Mouse (Mus musculus) intestine, postnatal 0 days (tissue): ENCODE data around the gene Dock10. TPM values are rescaled to one million over a fixed set of nuclear protein-coding genes. Genes with fewer than 3 reads are reported as not detected.

Experiments used
- ATAC-seq: fragments of 200-750 bp; cut with Nextera tagmentation; 2 replicates; pipeline ENCODE4 v1.8.0; 2017; ENCODE audit warnings: mild to moderate bottlenecking, moderate TSS enrichment, moderate library complexity
- H3K27ac ChIP-seq: fragments of 300-500 bp; sonication (generic); 2 replicates; pipeline ENCODE4 v1.5.1; 2014; ENCODE audit warnings: mild to moderate bottlenecking, low read depth, low read length, moderate library complexity
- H3K27me3 ChIP-seq: fragments of 300-500 bp; sonication (generic); replicated peaks from 2 replicates; pipeline ENCODE4 v1.6.1; 2014; ENCODE audit warnings: low read length, mixed read lengths; ENCODE audit not compliant: control insufficient read depth, insufficient read depth
- H3K36me3 ChIP-seq: fragments of 300-500 bp; sonication (generic); 2 replicates; pipeline ENCODE4 v1.6.1; 2014; ENCODE audit warnings: mild to moderate bottlenecking, moderate library complexity; ENCODE audit not compliant: control insufficient read depth, insufficient read depth
- H3K4me1 ChIP-seq: fragments of 300-500 bp; sonication (generic); replicated peaks from 2 replicates; pipeline ENCODE4 v1.6.1; 2014; ENCODE audit warnings: antibody characterized with exemption, low read length, mixed read lengths; ENCODE audit not compliant: control insufficient read depth, insufficient read depth
- H3K4me2 ChIP-seq: fragments of 300-500 bp; sonication (generic); replicated peaks from 2 replicates; pipeline ENCODE4 v1.6.1; 2014; ENCODE audit warnings: low read depth, mild to moderate bottlenecking, moderate library complexity
- H3K4me3 ChIP-seq: fragments of 300-500 bp; sonication (generic); 2 replicates; pipeline ENCODE4 v1.5.1; 2014; ENCODE audit warnings: low read depth, low read length
- H3K9ac ChIP-seq: fragments of 300-500 bp; sonication (generic); 2 replicates; pipeline ENCODE4 v1.6.1; 2014; ENCODE audit warnings: mild to moderate bottlenecking, low read depth, low read length
- H3K9me3 ChIP-seq: fragments of 300-500 bp; sonication (generic); 2 replicates; pipeline ENCODE4 v1.6.1; 2016; ENCODE audit warnings: mixed run types; ENCODE audit not compliant: control insufficient read depth
- CTCF ChIP-seq: sonication (generic); IDR thresholded peaks from 2 replicates; pipeline ENCODE4 v1.5.1; 2016; ENCODE audit warnings: low read depth, mild to moderate bottlenecking, control low read depth, antibody characterized with exemption, moderate library complexity
- WGBS: fragments of 180-500 bp; shearing (Covaris S2); extraction: QIAGEN DNeasy Blood & Tissue Kit; methylation state at CpG from one replicate; pipeline ENCODE4 v1.1.7; 2014; 5-methylcytosine and 5-hydroxymethylcytosine counted together
- polyA plus RNA-seq: library from polyadenylated mRNA; unstranded; fragments of >200 nt; fragmentation: Nextera tagmentation; extraction: Ambion mirVana; gene quantifications from 2 replicates; pipeline ENCODE4 v1.2.1, GENCODE M21; 2015

The Dock10 gene
- polyA plus RNA-seq, 1 experiment from 2014 or later, result 2.1 TPM

DNA sequence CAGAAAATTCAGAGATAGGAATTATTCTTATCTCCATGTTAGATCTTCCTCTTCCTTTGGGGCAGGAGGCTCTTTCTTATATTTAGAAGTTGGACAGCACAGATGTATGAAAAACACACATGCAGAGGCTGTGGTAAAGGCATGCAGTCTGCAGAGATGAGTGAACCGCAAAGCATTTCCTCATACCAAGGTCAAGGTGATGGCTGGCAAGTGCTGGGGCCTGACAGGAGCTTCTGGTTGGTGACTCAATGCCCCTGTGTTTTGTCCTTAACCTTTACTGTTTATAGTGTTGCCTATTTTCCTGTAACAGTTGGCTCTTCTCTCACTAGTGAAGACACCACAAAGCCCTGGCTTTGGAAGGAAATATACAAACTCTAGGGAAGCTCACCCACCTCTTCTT lies 201.9 kb downstream of the Dock10 start:
- no peak for ATAC-seq
- Histone ChIP-seq H3K27ac (no peak overlapping the region), H3K4me3 (no peak overlapping the region), H3K9me3 (no peaks in the 10 kb centered on the region), H3K36me3 (no peaks in the 10 kb centered on the region), H3K4me2 (no peak overlapping the region), H3K9ac (no peak overlapping the region), H3K4me1 (no peaks in the 10 kb centered on the region), H3K27me3 (no peaks in the 10 kb centered on the region)
- TF ChIP-seq CTCF, result no peak
- WGBS, result 94% methylated on average over 1 of the region's 1 CpGs

DNA sequence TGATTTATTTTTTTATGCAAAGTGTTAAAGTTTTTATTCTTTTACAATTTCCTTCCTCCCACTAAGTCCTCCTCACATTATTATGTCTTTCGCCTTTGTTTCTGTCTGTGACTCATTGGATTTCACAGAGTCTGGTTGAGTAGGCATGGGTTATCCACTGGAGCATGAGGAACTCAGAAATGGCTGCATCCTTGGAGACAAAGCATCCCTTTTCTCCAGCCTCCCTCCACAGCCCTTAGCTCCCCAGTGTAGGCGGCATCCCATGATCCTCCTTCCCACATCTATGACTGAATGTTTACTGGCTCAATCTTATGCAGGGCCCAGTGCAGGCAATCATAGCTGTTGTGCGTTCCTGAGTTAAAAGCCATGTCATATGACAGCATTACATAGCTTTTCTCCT lies 216.8 kb downstream of the Dock10 start:
- Histone ChIP-seq H3K4me1 (no peaks in the 10 kb centered on the region), H3K27me3 (no peaks in the 10 kb centered on the region), H3K4me3 (no peak overlapping the region), H3K9me3 (no peaks in the 10 kb centered on the region), H3K9ac (no peak overlapping the region), H3K4me2 (no peak overlapping the region), H3K36me3 (no peaks in the 10 kb centered on the region), H3K27ac (no peak overlapping the region)
- no peak for TF ChIP-seq CTCF
- ATAC-seq, result no peak
- WGBS, result 87% methylated on average over 3 of the region's 3 CpGs

DNA sequence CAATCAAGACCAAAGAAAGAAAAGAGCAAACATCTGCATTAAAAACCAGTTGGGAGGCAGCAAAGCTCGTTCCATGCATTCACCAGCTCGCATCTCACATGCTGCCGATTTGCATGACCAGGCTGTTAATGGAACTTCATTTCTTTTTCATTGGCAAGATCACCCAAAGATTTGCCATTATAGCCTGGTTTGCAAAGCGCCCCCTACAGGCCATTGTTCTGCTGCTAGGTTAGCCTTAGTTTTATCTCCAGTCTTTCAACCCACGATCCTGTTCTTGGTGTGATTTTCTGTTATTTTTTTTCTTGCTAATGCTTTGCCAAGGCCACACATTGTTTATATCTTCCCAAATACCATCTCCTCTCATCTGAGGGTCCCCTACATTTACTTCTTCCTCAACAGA lies 236.1 kb downstream of the Dock10 start:
- 67% methylated on average over 5 of the region's 5 CpGs for WGBS
- Histone ChIP-seq H3K4me3 (no peak overlapping the region), H3K9me3 (no peaks in the 10 kb centered on the region), H3K36me3 (no peaks in the 10 kb centered on the region; the same call in 1 of the 2 replicates), H3K27me3 (no peaks in the 10 kb centered on the region), H3K27ac (no peak overlapping the region), H3K4me1 (no peaks in the 10 kb centered on the region), H3K4me2 (no peak overlapping the region), H3K9ac (no peak overlapping the region)
- peak; percentile 45 for TF ChIP-seq CTCF
- no peak for ATAC-seq

DNA sequence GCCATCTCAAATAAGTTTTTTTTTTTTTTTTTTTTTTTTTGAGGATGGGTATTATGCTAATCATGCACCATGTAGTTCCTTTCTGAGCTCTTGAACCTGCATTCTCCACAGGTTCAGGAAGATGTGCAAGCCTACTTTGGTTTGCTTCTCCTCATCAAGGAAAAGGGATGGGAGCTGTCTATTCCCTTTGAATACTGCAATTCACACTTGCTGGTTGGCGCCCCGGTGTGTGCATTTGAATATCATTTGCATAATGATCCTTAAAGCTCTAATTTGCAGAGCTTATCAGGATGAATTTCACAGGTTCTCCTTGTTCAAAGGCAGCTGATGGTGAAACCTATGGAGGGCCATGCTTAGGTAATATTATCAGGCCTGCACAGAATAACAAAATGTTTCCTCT lies 237.9 kb downstream of the Dock10 start:
- no peak overlapping the region for H3K27ac ChIP-seq
- no peak overlapping the region for H3K9ac ChIP-seq

DNA sequence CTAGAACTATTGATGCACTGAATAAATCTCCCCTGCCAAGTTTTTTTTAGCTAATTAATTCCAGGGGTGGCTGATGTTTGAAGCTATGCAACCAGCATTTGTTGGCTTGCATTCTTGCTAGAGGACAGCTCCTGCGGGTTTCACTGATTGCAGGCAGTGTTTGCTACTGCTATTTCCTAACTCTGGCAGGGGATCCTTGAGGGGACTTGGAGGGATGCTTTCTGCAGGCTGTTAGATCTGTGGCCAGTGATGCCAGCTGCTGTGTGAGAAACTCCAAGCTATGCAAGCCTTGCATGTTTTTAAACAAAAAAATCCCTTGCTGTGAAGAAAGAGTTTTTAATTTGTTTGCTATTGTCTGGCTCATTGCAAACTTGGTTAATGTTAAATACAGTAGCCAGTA lies 238.4 kb downstream of the Dock10 start:
- Histone ChIP-seq H3K27me3 (no peaks in the 10 kb centered on the region), H3K36me3 (no peaks in the 10 kb centered on the region; the same call in 1 of the 2 replicates), H3K4me1 (no peaks in the 10 kb centered on the region), H3K9me3 (no peaks in the 10 kb centered on the region), H3K27ac (no peak overlapping the region), H3K4me3 (no peak overlapping the region), H3K4me2 (no peak overlapping the region), H3K9ac (no peak overlapping the region)
- WGBS, result 7% methylated on average over 1 of the region's 1 CpGs
- TF ChIP-seq CTCF, result no peak
- ATAC-seq, result no peak

More for the DNA sequence above, 237.9 kb downstream of the Dock10 start:
- Histone ChIP-seq H3K4me2 (no peak overlapping the region), H3K27me3 (no peaks in the 10 kb centered on the region), H3K4me1 (no peaks in the 10 kb centered on the region), H3K4me3 (no peak overlapping the region), H3K9me3 (no peaks in the 10 kb centered on the region), H3K36me3 (no peaks in the 10 kb centered on the region; the same call in 1 of the 2 replicates)
- no peak for ATAC-seq
- no peak for TF ChIP-seq CTCF
- WGBS, result 36% methylated on average over 2 of the region's 2 CpGs

DNA sequence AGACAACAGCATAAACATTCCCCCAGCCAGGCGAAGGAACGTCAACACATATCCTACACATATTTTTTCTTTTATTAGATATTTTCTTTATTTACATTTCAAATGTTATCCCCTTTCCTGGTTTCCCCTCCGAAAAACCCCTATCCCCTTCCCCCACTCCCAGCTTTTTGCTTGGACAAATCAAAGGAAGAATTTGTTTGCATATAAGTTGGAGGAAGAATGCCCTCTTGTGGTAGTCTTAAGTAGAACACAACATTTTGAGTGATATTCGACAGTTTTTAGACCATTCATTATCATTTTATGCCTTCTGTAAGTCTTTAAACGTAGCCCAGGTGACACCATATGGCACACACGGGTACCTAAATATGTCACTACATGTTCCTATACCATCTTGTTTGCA lies 242.5 kb downstream of the Dock10 start:
- H3K36me3 ChIP-seq, result no peaks in the 10 kb centered on the region

More for the DNA sequence above, 242.5 kb downstream of the Dock10 start:
- TF ChIP-seq CTCF, result peak; percentile 65
- H3K4me2 ChIP-seq, result no peak overlapping the region
- H3K4me3 ChIP-seq, result no peak overlapping the region
- H3K9ac ChIP-seq, result no peak overlapping the region
- no peaks in the 10 kb centered on the region for H3K27me3 ChIP-seq
- 43% methylated on average over 6 of the region's 6 CpGs for WGBS
- H3K27ac ChIP-seq, result no peak overlapping the region
- H3K4me1 ChIP-seq, result no peaks in the 10 kb centered on the region
- ATAC-seq, result no peak
- no peaks in the 10 kb centered on the region for H3K9me3 ChIP-seq
